Mouse (Mus musculus): ENCODE results near the gene Slc16a5.

DNA sequence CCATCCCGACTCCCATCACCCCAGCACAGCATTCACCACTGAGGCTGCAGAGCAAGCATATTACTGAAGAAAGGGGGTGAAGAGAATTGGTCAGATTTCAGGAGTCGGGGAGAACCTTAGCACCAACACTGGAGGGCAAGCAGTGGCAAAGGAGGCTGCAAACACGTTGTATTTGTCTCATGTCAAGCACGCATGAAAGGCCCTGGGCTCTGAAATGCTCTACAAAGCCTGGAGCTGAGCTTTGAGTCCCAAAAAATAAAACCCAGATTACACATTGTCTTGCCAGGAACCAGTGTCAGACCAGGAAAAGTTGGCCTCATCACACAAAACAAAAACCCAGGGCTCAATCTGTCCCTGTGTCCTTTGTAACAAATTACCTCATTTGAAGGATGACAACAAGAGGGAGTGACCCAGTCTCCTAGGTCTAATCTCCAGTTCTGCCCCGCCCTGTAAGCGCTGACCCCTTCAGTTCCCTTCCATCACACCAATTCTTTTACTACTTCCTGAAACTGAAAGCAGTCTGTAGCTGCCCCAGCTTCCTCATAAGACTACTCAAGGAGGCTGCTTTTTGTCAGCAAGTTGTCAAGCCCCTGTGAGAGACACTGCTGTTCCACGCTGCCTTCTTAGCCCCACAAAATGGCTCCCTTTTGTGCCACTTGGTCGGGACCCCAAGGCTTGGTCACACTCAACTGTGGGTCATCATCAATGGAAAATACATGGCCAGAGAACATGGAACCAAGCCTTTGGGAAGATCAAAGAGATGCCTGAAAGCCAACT, 50.3 kb downstream of the Slc16a5 start:
- TF ChIP-seq CTCF (IDR thresholded peaks at IDR 0.05; ENCODE audit: extremely low read depth, insufficient read depth, low read length) (no peak), POLR2A (IDR thresholded peaks at IDR 0.05; ENCODE audit: extremely low read depth, insufficient read depth, low read length) (no peak)
